Mouse (Mus musculus) 416B (cell line): Measurements from ENCODE around the gene Tspan10.

Source experiments
- DNase-seq: peaks from one replicate; pipeline ENCODE4 v3.0.0; 2011; ENCODE audit warnings: low read depth

The Tspan10 gene

DNA sequence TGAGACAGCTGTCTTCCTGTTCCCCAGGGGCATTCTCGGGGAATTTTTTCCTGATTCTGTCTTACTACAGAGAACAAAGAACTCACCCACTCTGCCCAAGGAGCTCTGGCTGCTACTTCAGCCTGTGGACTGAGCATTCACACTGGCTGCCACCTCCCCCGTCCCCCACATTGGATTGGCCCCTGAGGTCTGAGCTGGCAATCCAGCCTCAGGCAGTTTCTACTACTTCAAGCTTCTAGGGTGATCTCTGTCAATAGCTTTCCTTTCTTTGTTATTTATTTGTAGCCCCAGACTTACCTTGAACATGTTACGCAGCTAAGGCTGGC lies 50.4 kb downstream of the Tspan10 start:
- no peak for DNase-seq

DNA sequence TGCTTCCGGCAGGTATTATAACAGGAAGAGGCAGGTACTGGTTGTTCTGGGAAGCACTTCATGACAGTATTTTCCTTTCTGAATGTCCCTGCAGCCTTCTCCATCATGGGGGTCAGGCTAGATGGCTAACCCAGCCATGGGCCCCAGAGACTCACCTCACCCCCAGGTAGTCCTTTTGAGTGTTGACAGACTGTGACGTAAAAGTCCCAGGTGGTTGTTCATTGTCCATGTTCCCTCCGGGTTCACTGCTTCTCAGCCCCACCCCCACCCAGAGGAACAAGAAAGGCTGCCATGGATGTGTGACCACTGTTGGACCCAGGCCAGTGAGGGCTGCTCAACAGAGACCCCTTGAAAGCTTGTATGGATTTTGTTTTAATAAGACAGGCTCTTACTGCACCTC lies 50.9 kb downstream of the Tspan10 start:
- no peak for DNase-seq

DNA sequence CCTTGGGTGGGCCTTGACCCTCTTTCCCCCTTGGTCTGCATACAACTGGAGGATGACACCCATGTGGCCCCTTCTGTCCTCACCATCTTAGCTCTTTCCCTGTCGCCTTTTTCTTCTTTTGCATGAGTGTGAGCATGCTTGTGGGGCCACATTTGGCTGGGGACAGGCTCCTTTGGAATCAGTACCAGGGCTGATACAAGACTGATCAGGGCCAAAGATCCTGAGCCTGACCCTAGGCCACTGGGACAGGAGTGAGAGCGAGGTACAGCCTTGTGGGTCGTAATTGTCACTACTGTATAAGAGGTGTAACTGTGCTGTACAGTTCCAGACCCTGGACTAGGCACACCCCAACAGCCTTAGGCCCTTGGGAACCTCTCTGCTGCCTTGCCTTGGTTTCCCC lies 51.5 kb downstream of the Tspan10 start:
- no peak for DNase-seq
